Mouse (Mus musculus) kidney, adult 2 months (tissue): ENCODE data around the gene Cabp5. TPM values are rescaled to one million over a fixed set of nuclear protein-coding genes. Genes with fewer than 3 reads are reported as not detected.
"Not testable (repeated sequence)": the region's sequence is repeated elsewhere in the genome, so short reads cannot be mapped to it uniquely, and the experiment has no call there.

ENCODE experiments used
- DNase-seq: peaks from one replicate; pipeline ENCODE4 v3.0.0; 2021
- H3K27ac ChIP-seq: fragments of 200-500 bp; 2 replicates; pipeline ENCODE4 v1.5.1; 2012; ENCODE audit warnings: low read depth, low read length, control low read depth, inconsistent platforms; ENCODE audit not compliant: insufficient read depth
- H3K27me3 ChIP-seq: fragments of 200-500 bp; replicated peaks from 2 replicates; pipeline ENCODE4 v1.6.1; 2012; ENCODE audit warnings: mild to moderate bottlenecking, moderate library complexity, low read length, inconsistent platforms; ENCODE audit not compliant: control insufficient read depth, insufficient read depth
- H3K36me3 ChIP-seq: fragments of 200-500 bp; 2 replicates; pipeline ENCODE4 v1.6.1; 2012; ENCODE audit warnings: mild to moderate bottlenecking, moderate library complexity, low read length, inconsistent platforms; ENCODE audit not compliant: control insufficient read depth, insufficient read depth
- H3K4me1 ChIP-seq: fragments of 200-500 bp; 2 replicates; pipeline ENCODE4 v1.6.1; 2011; ENCODE audit warnings: low read length; ENCODE audit not compliant: control insufficient read depth, insufficient read depth
- H3K4me3 ChIP-seq: fragments of 200-500 bp; 2 replicates; pipeline ENCODE4 v1.5.1; 2011; ENCODE audit warnings: mild to moderate bottlenecking, low read depth, low read length, control low read depth; ENCODE audit not compliant: insufficient read depth
- CTCF ChIP-seq: fragments of 200-500 bp; conservative IDR thresholded peaks from 2 replicates; pipeline ENCODE4 v1.5.1; 2011; ENCODE audit warnings: low read depth, mild to moderate bottlenecking, control low read depth, low read length, moderate library complexity, mixed read lengths; ENCODE audit not compliant: insufficient read depth, insufficient read length
- POLR2A ChIP-seq: fragments of 200-500 bp; IDR thresholded peaks from one replicate; pipeline ENCODE4 v1.6.1; 2011; ENCODE audit warnings: low read depth, low read length, control low read depth
- WGBS: fragments of 180-500 bp; shearing (Covaris S2); methylation state at CpG from one replicate; pipeline ENCODE4 v1.1.7; 2018; 5-methylcytosine and 5-hydroxymethylcytosine counted together
- polyA plus RNA-seq: library from polyadenylated mRNA; depleted of rRNA; stranded (reverse); fragments of >200 nt; gene quantifications from 2 replicates; pipeline ENCODE4 v1.2.3, GENCODE M21; 2012; rRNA removed

The Cabp5 gene
- polyA plus RNA-seq = not detected in 2 replicates

GRCm38 (mm10) chr7:13397832-13398231, at the start of gene Cabp5:
Cabp5 (plus strand) TSS chr7:13398132.
- no peaks in the 10 kb centered on the region for H3K4me1 ChIP-seq
- H3K27ac ChIP-seq = no peak within 1 kb of the TSS
- no peaks in the 10 kb centered on the region for H3K27me3 ChIP-seq
- H3K4me3 ChIP-seq = no peak within 1 kb of the TSS
- no peak for TF ChIP-seq CTCF
- TF ChIP-seq POLR2A = no peak
- no peaks in the 10 kb centered on the region for H3K36me3 ChIP-seq
- WGBS = 85% methylated on average over 1 of the region's 1 CpGs
- DNase-seq = no peak

GRCm38 (mm10) chr7:13355943-13356342, 42.0 kb upstream of the Cabp5 start:
- DNase-seq = no peak
- TF ChIP-seq CTCF (no peak), POLR2A (no peak)
- no peak overlapping the region for H3K4me3 ChIP-seq
- H3K27ac ChIP-seq = no peak overlapping the region
- no peaks in the 10 kb centered on the region for H3K4me1 ChIP-seq
- H3K27me3 ChIP-seq = no peaks in the 10 kb centered on the region
- no peaks in the 10 kb centered on the region for H3K36me3 ChIP-seq

- H3K27me3 ChIP-seq = no peaks in the 10 kb centered on the region
- no peaks in the 10 kb centered on the region for H3K4me1 ChIP-seq
- H3K4me3 ChIP-seq = no peak overlapping the region
- DNase-seq = no peak
- H3K27ac ChIP-seq = no peak overlapping the region
- no peaks in the 10 kb centered on the region for H3K36me3 ChIP-seq
- WGBS = 78% methylated on average over 2 of the region's 2 CpGs
- TF ChIP-seq POLR2A (no peak), CTCF (no peak)
These were observed 17.3 kb upstream of the Cabp5 start for GRCm38 (mm10) chr7:13380588-13380987.

GRCm38 (mm10) chr7:13450541-13450940, 52.6 kb downstream of the Cabp5 start, which contains the start of gene Bsph1:
Bsph1 (plus strand) TSS chr7:13450841.
- not testable (repeated sequence) for H3K4me3 ChIP-seq, H3K4me1 ChIP-seq, H3K27ac ChIP-seq, DNase-seq, H3K36me3 ChIP-seq, H3K27me3 ChIP-seq
- WGBS = 56% methylated on average over 1 of the region's 1 CpGs

Other genes starting within 250 kb of the Cabp5 start
- gene Vmn1r88, start 238.6 kb upstream of the Cabp5 start, polyA plus RNA-seq = not detected in 2 replicates
- gene Vmn1r89, start 185.1 kb upstream of the Cabp5 start, polyA plus RNA-seq = not detected in 2 replicates
- 3.4 TPM in 2 replicates for gene Lig1, start 120.8 kb upstream of the Cabp5 start, polyA plus RNA-seq
- gene Zswim9, start 119.4 kb upstream of the Cabp5 start, polyA plus RNA-seq = 3.2 and 4.0 TPM in 2 replicates
- gene Pla2g4c, start 73.5 kb upstream of the Cabp5 start, polyA plus RNA-seq = 0.03 and 0.05 TPM in 2 replicates
- gene Bsph1, start 52.7 kb downstream of the Cabp5 start, polyA plus RNA-seq = not detected in 2 replicates
- not detected in 2 replicates for gene Bsph2, start 172.9 kb downstream of the Cabp5 start, polyA plus RNA-seq
- not detected in 2 replicates for gene Sult2a5, start 225.8 kb downstream of the Cabp5 start, polyA plus RNA-seq